Mouse (Mus musculus): ENCODE measurements around the gene Nxpe3. TPM values are rescaled to one million over a fixed set of nuclear protein-coding genes. Genes with fewer than 3 reads are reported as not detected.

Nxpe3 gene
- polyA plus RNA-seq (2017; shearing (Covaris generic)), result 10 to 100 TPM; 28.3 to 28.4 TPM

GRCm38 (mm10) chr16:55894893-55895650 is at the start of gene Nxpe3:
Gene Nxpe3, minus strand, starts transcription at chr16:55895285.

GRCm38 (mm10) chr16:55934453-55935037 is 39.5 kb upstream of the Nxpe3 start, which contains the start of gene Cep97:
Gene Cep97, minus strand, starts transcription at chr16:55934855.

GRCm38 (mm10) chr16:55838510-55839474 is 56.3 kb downstream of the Nxpe3 start, which contains the start of gene Nfkbiz:
Gene Nfkbiz, minus strand, starts transcription at chr16:55838899.

Other genes with a start within 250 kb of the Nxpe3 start
- 10 to 100 TPM; 52.3 to 54.8 TPM for gene Nfkbiz, start 56.4 kb downstream of the Nxpe3 start, polyA plus RNA-seq (2017; shearing (Covaris generic))
- 10 to 100 TPM; 32.4 to 34.5 TPM for gene Cep97, start 39.6 kb upstream of the Nxpe3 start, polyA plus RNA-seq (2017; shearing (Covaris generic))
- gene Rpl24, start 71.0 kb upstream of the Nxpe3 start, polyA plus RNA-seq (2017; shearing (Covaris generic)), result 100 to 1,000 TPM; 635 to 980 TPM
- gene Zbtb11, start 78.6 kb upstream of the Nxpe3 start, polyA plus RNA-seq (2017; shearing (Covaris generic)), result 10 to 100 TPM; 33.0 to 33.2 TPM
- gene Pcnp, start 134.5 kb upstream of the Nxpe3 start, polyA plus RNA-seq (2017; shearing (Covaris generic)), result 100 to 1,000 TPM in 1 of 2 experiments, 10 to 100 TPM in 1; 79.4 to 102 TPM
- gene Trmt10c, start 142.5 kb upstream of the Nxpe3 start, polyA plus RNA-seq (2017; shearing (Covaris generic)), result 10 to 100 TPM; 26.6 to 33.9 TPM
- gene Senp7, start 153.1 kb upstream of the Nxpe3 start, polyA plus RNA-seq (2017; shearing (Covaris generic)), result 10 to 100 TPM; 49.9 to 57.8 TPM